Mouse (Mus musculus) ES-E14 (cell line): Measurements from ENCODE around the gene Wfdc15a. TPM values are rescaled to one million over a fixed set of nuclear protein-coding genes. Genes with fewer than 3 reads are reported as not detected.

ENCODE experiments used
- DNase-seq: peaks from one replicate; pipeline ENCODE4 v3.0.0-alpha.2; 2013; ENCODE audit warnings: low read depth, low spot score
- H3K27ac ChIP-seq: 2 replicates; pipeline ENCODE4 v1.5.1; 2012; ENCODE audit warnings: low read depth, mild to moderate bottlenecking, low read length, moderate library complexity, mixed read lengths; ENCODE audit not compliant: poor library complexity, insufficient read depth, severe bottlenecking
- H3K36me3 ChIP-seq: 2 replicates; pipeline ENCODE4 v1.6.1; 2012; ENCODE audit warnings: mild to moderate bottlenecking, low read length, moderate library complexity, mixed read lengths; ENCODE audit not compliant: control insufficient read depth, poor library complexity, insufficient read depth, severe bottlenecking
- H3K4me1 ChIP-seq, 2 experiments: fragments of 150-350 bp in 1 of 2; sonication (generic) in 1 of 2; 2 replicates each; pipeline ENCODE4 v1.6.1; 2012; ENCODE audit warnings: low read length in 2 of 2, mild to moderate bottlenecking in 1 of 2, mixed read lengths in 1 of 2; ENCODE audit not compliant: control insufficient read depth in 2 of 2, insufficient read depth in 2 of 2, poor library complexity in 1 of 2
- H3K4me3 ChIP-seq, 2 experiments: fragments of 150-350 bp in 1 of 2; sonication (generic) in 1 of 2; 2 replicates each; pipeline ENCODE4 v1.5.1; 2012; ENCODE audit warnings: low read length in 2 of 2, low read depth in 1 of 2, mild to moderate bottlenecking in 1 of 2, mixed read lengths in 1 of 2; ENCODE audit not compliant: insufficient read depth in 1 of 2, poor library complexity in 1 of 2, severe bottlenecking in 1 of 2
- H3K9ac ChIP-seq: 2 replicates; pipeline ENCODE4 v1.6.1; 2012; ENCODE audit warnings: low read depth, mild to moderate bottlenecking, low read length, mixed read lengths; ENCODE audit not compliant: poor library complexity, insufficient read depth, severe bottlenecking
- H3K9me3 ChIP-seq: fragments of 150-350 bp; sonication (generic); 2 replicates; pipeline ENCODE4 v1.6.1; 2012; ENCODE audit warnings: low read depth, mild to moderate bottlenecking, low read length; ENCODE audit not compliant: control insufficient read depth, insufficient read depth
- CHD2 ChIP-seq: IDR thresholded peaks from 2 replicates; pipeline ENCODE4 v1.6.1; 2014; ENCODE audit warnings: mild to moderate bottlenecking, low read depth, low read length, inconsistent platforms
- HCFC1 ChIP-seq: IDR thresholded peaks from 2 replicates; pipeline ENCODE4 v1.6.1; 2012; ENCODE audit warnings: low read length, inconsistent platforms, borderline replicate concordance; ENCODE audit not compliant: insufficient read depth
- MAFK ChIP-seq: IDR thresholded peaks from 2 replicates; pipeline ENCODE4 v1.6.1; 2014; ENCODE audit warnings: mild to moderate bottlenecking, low read depth, low read length, inconsistent platforms; ENCODE audit not compliant: insufficient read depth
- ZC3H11A ChIP-seq: IDR thresholded peaks from 2 replicates; pipeline ENCODE4 v1.6.1; 2012; ENCODE audit warnings: low read depth, mild to moderate bottlenecking, inconsistent platforms, low read length, borderline replicate concordance
- ZNF384 ChIP-seq: IDR thresholded peaks from 2 replicates; pipeline ENCODE4 v1.6.1; 2012; ENCODE audit warnings: low read depth, low read length, inconsistent platforms
- in situ Hi-C, 2 experiments: fragments of 600-800 bp; cut with MboI; formaldehyde crosslinking; loops; one replicate each; pipeline ENCODE4 v1.15.1; 2025; ENCODE audit warnings: low sequenced_read_pairs in 2 of 2, inconsistent platforms in 1 of 2; ENCODE audit not compliant: unreplicated experiment in 2 of 2
- total RNA-seq: library from RNA; depleted of rRNA; stranded (reverse); fragments of 300-350 nt; gene quantifications from 2 replicates; pipeline ENCODE4 v1.2.3, GENCODE M21; 2012

Wfdc15a gene
- total RNA-seq, 1 experiment: 11.9 TPM

GRCm38 (mm10) chr2:164196700-164196990, 3.3 kb downstream of the Wfdc15a start:
- Histone ChIP-seq H3K36me3 (no peaks in the 10 kb centered on the region), H3K27ac (no peak overlapping the region), H3K4me3 (no peak overlapping the region), H3K9me3 (no peaks in the 10 kb centered on the region), H3K9ac (no peak overlapping the region), H3K4me1 (no peaks in the 10 kb centered on the region; a peak in 1 of 4 replicates)
- TF ChIP-seq HCFC1 (no peak), ZNF384 (no peak), ZC3H11A (no peak), CHD2 (no peak), MAFK (no peak)
- in situ Hi-C loops: no loop called here
- no peak for DNase-seq

- in situ Hi-C loops: no loop called here
- TF ChIP-seq ZNF384 (no peak), CHD2 (no peak), HCFC1 (no peak), ZC3H11A (no peak), MAFK (no peak)
- no peak for DNase-seq
Measured at GRCm38 (mm10) chr2:164195971-164196699, 3.8 kb downstream of the Wfdc15a start.

GRCm38 (mm10) chr2:164194959-164195630, 4.8 kb downstream of the Wfdc15a start:
- in situ Hi-C loops: no loop called here
- TF ChIP-seq MAFK (no peak), ZC3H11A (no peak), ZNF384 (no peak), CHD2 (no peak), HCFC1 (no peak)
- Histone ChIP-seq H3K27ac (no peak overlapping the region), H3K36me3 (no peaks in the 10 kb centered on the region), H3K9ac (no peak overlapping the region), H3K4me1 (no peaks in the 10 kb centered on the region; a peak in 1 of 4 replicates), H3K4me3 (no peak overlapping the region), H3K9me3 (no peaks in the 10 kb centered on the region)
- DNase-seq: no peak

More at GRCm38 (mm10) chr2:164195971-164196699, 3.8 kb downstream of the Wfdc15a start:
- H3K4me1 ChIP-seq: no peaks in the 10 kb centered on the region; a peak in 1 of 4 replicates
- H3K27ac ChIP-seq: no peak overlapping the region
- no peaks in the 10 kb centered on the region for H3K36me3 ChIP-seq
- H3K4me3 ChIP-seq: no peak overlapping the region
- no peak overlapping the region for H3K9ac ChIP-seq
- H3K9me3 ChIP-seq: no peaks in the 10 kb centered on the region

GRCm38 (mm10) chr2:164192279-164192678, 7.7 kb downstream of the Wfdc15a start:
- H3K9me3 ChIP-seq: no peaks in the 10 kb centered on the region
- in situ Hi-C loops: no loop called here
- no peak overlapping the region for H3K4me3 ChIP-seq
- H3K9ac ChIP-seq: no peak overlapping the region
- DNase-seq: no peak
- no peaks in the 10 kb centered on the region for H3K4me1 ChIP-seq
- no peak overlapping the region for H3K27ac ChIP-seq
- H3K36me3 ChIP-seq: no peaks in the 10 kb centered on the region
- no peak for TF ChIP-seq CHD2
- no peak for TF ChIP-seq ZNF384
- no peak for TF ChIP-seq HCFC1
- no peak for TF ChIP-seq ZC3H11A
- TF ChIP-seq MAFK: no peak
